Mouse (Mus musculus): Measurements from ENCODE around the gene Vma21. TPM values are rescaled to one million over a fixed set of nuclear protein-coding genes. Genes with fewer than 3 reads are reported as not detected.
A peak's percentile ranks its signal among the peaks of the same experiment; 100 is the strongest.

Vma21 gene
- polyA plus RNA-seq (2014; fragmentation: Nextera tagmentation; extraction: Ambion mirVana) = 33.1 and 39.8 TPM in 2 replicates

GRCm38 (mm10) chrX:71815631-71816345, at the start of gene Vma21:
Gene Vma21, plus strand, starts transcription at chrX:71815924.
- Histone ChIP-seq H3K9me3 (replicated peaks; ENCODE audit: control insufficient read depth, low read length) (no peaks in the 10 kb centered on the region), H3K4me3 (ENCODE audit: low read depth, low read length) (peak within 1 kb of the TSS; percentile 65), H3K9ac (ENCODE audit: low read depth, low read length) (peak within 1 kb of the TSS; percentile 76), H3K27me3 (ENCODE audit: control insufficient read depth, insufficient read depth, low read length) (no peaks in the 10 kb centered on the region), H3K27ac (ENCODE audit: low read depth, low read length) (peak within 1 kb of the TSS; percentile 85), H3K36me3 (ENCODE audit: control insufficient read depth, insufficient read depth, low read length) (no peaks in the 10 kb centered on the region), H3K4me1 (ENCODE audit: control insufficient read depth, insufficient read depth, low read length) (no peaks in the 10 kb centered on the region), H3K4me2 (peak within 1 kb of the TSS; percentile 65)
- ATAC-seq (replicated peaks; ENCODE audit: insufficient number of reproducible peaks, low FRiP score, low TSS enrichment) = no peak; the same call in 1 of the 2 replicates
- WGBS (ENCODE audit: insufficient replicate concordance) = 37% methylated on average over 12 of the region's 12 CpGs

- Histone ChIP-seq H3K4me1 (ENCODE audit: control insufficient read depth, insufficient read depth, low read length) (no peaks in the 10 kb centered on the region), H3K9me3 (replicated peaks; ENCODE audit: control insufficient read depth, low read length) (no peaks in the 10 kb centered on the region), H3K4me2 (no peak overlapping the region), H3K4me3 (ENCODE audit: low read depth, low read length) (no peak overlapping the region), H3K9ac (ENCODE audit: low read depth, low read length) (no peak overlapping the region), H3K36me3 (ENCODE audit: control insufficient read depth, insufficient read depth, low read length) (no peaks in the 10 kb centered on the region), H3K27ac (ENCODE audit: low read depth, low read length) (no peak overlapping the region), H3K27me3 (ENCODE audit: control insufficient read depth, insufficient read depth, low read length) (no peaks in the 10 kb centered on the region)
- no peak for ATAC-seq (replicated peaks; ENCODE audit: insufficient number of reproducible peaks, low FRiP score, low TSS enrichment)
- WGBS (ENCODE audit: insufficient replicate concordance) = 54% methylated on average over 1 of the region's 1 CpGs
Measured at GRCm38 (mm10) chrX:71767909-71768308, 47.8 kb upstream of the Vma21 start.

GRCm38 (mm10) chrX:71791106-71791505, 24.6 kb upstream of the Vma21 start:
- no peak overlapping the region for H3K4me3 ChIP-seq (ENCODE audit: low read depth, low read length)
- no peak overlapping the region for H3K27ac ChIP-seq (ENCODE audit: low read depth, low read length)
- H3K9ac ChIP-seq (ENCODE audit: low read depth, low read length) = no peak overlapping the region
- 0 out of 2 replicates have a peak, but pooled peaks cover 3% of the 10 kb centered on the region for H3K27me3 ChIP-seq (ENCODE audit: control insufficient read depth, insufficient read depth, low read length)
- no peaks in the 10 kb centered on the region for H3K36me3 ChIP-seq (ENCODE audit: control insufficient read depth, insufficient read depth, low read length)
- WGBS (ENCODE audit: insufficient replicate concordance) = 12% methylated on average over 4 of the region's 4 CpGs
- H3K4me1 ChIP-seq (ENCODE audit: control insufficient read depth, insufficient read depth, low read length) = no peaks in the 10 kb centered on the region
- no peak overlapping the region for H3K4me2 ChIP-seq
- no peaks in the 10 kb centered on the region for H3K9me3 ChIP-seq (replicated peaks; ENCODE audit: control insufficient read depth, low read length)
- no peak for ATAC-seq (replicated peaks; ENCODE audit: insufficient number of reproducible peaks, low FRiP score, low TSS enrichment)

- no peaks in the 10 kb centered on the region for H3K27me3 ChIP-seq (ENCODE audit: control insufficient read depth, insufficient read depth, low read length)
- ATAC-seq (replicated peaks; ENCODE audit: insufficient number of reproducible peaks, low FRiP score, low TSS enrichment) = no peak
Measured at GRCm38 (mm10) chrX:71797766-71798165, 18.0 kb upstream of the Vma21 start.

GRCm38 (mm10) chrX:71798883-71799282, 16.8 kb upstream of the Vma21 start:
- Histone ChIP-seq H3K27me3 (ENCODE audit: control insufficient read depth, insufficient read depth, low read length) (no peaks in the 10 kb centered on the region), H3K9ac (ENCODE audit: low read depth, low read length) (no peak overlapping the region), H3K4me2 (no peak overlapping the region), H3K27ac (ENCODE audit: low read depth, low read length) (no peak overlapping the region), H3K4me3 (ENCODE audit: low read depth, low read length) (no peak overlapping the region), H3K4me1 (ENCODE audit: control insufficient read depth, insufficient read depth, low read length) (no peaks in the 10 kb centered on the region), H3K36me3 (ENCODE audit: control insufficient read depth, insufficient read depth, low read length) (no peaks in the 10 kb centered on the region), H3K9me3 (replicated peaks; ENCODE audit: control insufficient read depth, low read length) (no peaks in the 10 kb centered on the region)
- ATAC-seq (replicated peaks; ENCODE audit: insufficient number of reproducible peaks, low FRiP score, low TSS enrichment) = no peak
- 54% methylated on average over 5 of the region's 5 CpGs for WGBS (ENCODE audit: insufficient replicate concordance)

More at GRCm38 (mm10) chrX:71797766-71798165, 18.0 kb upstream of the Vma21 start:
- Histone ChIP-seq H3K36me3 (ENCODE audit: control insufficient read depth, insufficient read depth, low read length) (no peaks in the 10 kb centered on the region), H3K4me3 (ENCODE audit: low read depth, low read length) (no peak overlapping the region), H3K4me1 (ENCODE audit: control insufficient read depth, insufficient read depth, low read length) (no peaks in the 10 kb centered on the region), H3K9me3 (replicated peaks; ENCODE audit: control insufficient read depth, low read length) (no peaks in the 10 kb centered on the region), H3K27ac (ENCODE audit: low read depth, low read length) (no peak overlapping the region), H3K4me2 (no peak overlapping the region), H3K9ac (ENCODE audit: low read depth, low read length) (no peak overlapping the region)
- WGBS (ENCODE audit: insufficient replicate concordance) = 53% methylated on average over 7 of the region's 7 CpGs

GRCm38 (mm10) chrX:71811966-71812835, 3.5 kb upstream of the Vma21 start:
- Histone ChIP-seq H3K9me3 (replicated peaks; ENCODE audit: control insufficient read depth, low read length) (no peaks in the 10 kb centered on the region), H3K36me3 (ENCODE audit: control insufficient read depth, insufficient read depth, low read length) (no peaks in the 10 kb centered on the region), H3K27ac (ENCODE audit: low read depth, low read length) (no peak overlapping the region), H3K4me3 (ENCODE audit: low read depth, low read length) (no peak overlapping the region), H3K27me3 (ENCODE audit: control insufficient read depth, insufficient read depth, low read length) (no peaks in the 10 kb centered on the region), H3K9ac (ENCODE audit: low read depth, low read length) (no peak overlapping the region), H3K4me1 (ENCODE audit: control insufficient read depth, insufficient read depth, low read length) (no peaks in the 10 kb centered on the region), H3K4me2 (no peak overlapping the region)
- no peak for ATAC-seq (replicated peaks; ENCODE audit: insufficient number of reproducible peaks, low FRiP score, low TSS enrichment)
- 31% methylated on average over 5 of the region's 5 CpGs for WGBS (ENCODE audit: insufficient replicate concordance)

GRCm38 (mm10) chrX:71816401-71816857, 705 bp downstream of the Vma21 start:
- WGBS (ENCODE audit: insufficient replicate concordance) = 18% methylated on average over 36 of the region's 52 CpGs
- no peaks in the 10 kb centered on the region for H3K27me3 ChIP-seq (ENCODE audit: control insufficient read depth, insufficient read depth, low read length)

GRCm38 (mm10) chrX:71816931-71817361, 1.2 kb downstream of the Vma21 start:
- H3K4me3 ChIP-seq (ENCODE audit: low read depth, low read length) = peak overlapping the region; percentile 65
- ATAC-seq (replicated peaks; ENCODE audit: insufficient number of reproducible peaks, low FRiP score, low TSS enrichment) = peak; percentile 56; the same call in 1 of the 2 replicates
- H3K9ac ChIP-seq (ENCODE audit: low read depth, low read length) = peak overlapping the region; percentile 76
- peak overlapping the region; percentile 85 for H3K27ac ChIP-seq (ENCODE audit: low read depth, low read length)
- no peaks in the 10 kb centered on the region for H3K4me1 ChIP-seq (ENCODE audit: control insufficient read depth, insufficient read depth, low read length)
- H3K27me3 ChIP-seq (ENCODE audit: control insufficient read depth, insufficient read depth, low read length) = no peaks in the 10 kb centered on the region
- H3K4me2 ChIP-seq = peak overlapping the region; percentile 65
- no peaks in the 10 kb centered on the region for H3K9me3 ChIP-seq (replicated peaks; ENCODE audit: control insufficient read depth, low read length)
- no peaks in the 10 kb centered on the region for H3K36me3 ChIP-seq (ENCODE audit: control insufficient read depth, insufficient read depth, low read length)
- 23% methylated on average over 14 of the region's 14 CpGs for WGBS (ENCODE audit: insufficient replicate concordance)

More at GRCm38 (mm10) chrX:71816401-71816857, 705 bp downstream of the Vma21 start:
- Histone ChIP-seq H3K4me3 (ENCODE audit: low read depth, low read length) (peak overlapping the region; percentile 65), H3K9ac (ENCODE audit: low read depth, low read length) (peak overlapping the region; percentile 76), H3K36me3 (ENCODE audit: control insufficient read depth, insufficient read depth, low read length) (no peaks in the 10 kb centered on the region), H3K4me2 (peak overlapping the region; percentile 65), H3K4me1 (ENCODE audit: control insufficient read depth, insufficient read depth, low read length) (no peaks in the 10 kb centered on the region), H3K27ac (ENCODE audit: low read depth, low read length) (peak overlapping the region; percentile 85), H3K9me3 (replicated peaks; ENCODE audit: control insufficient read depth, low read length) (no peaks in the 10 kb centered on the region)
- ATAC-seq (replicated peaks; ENCODE audit: insufficient number of reproducible peaks, low FRiP score, low TSS enrichment) = peak; percentile 95
